Mouse (Mus musculus): ENCODE measurements at regions not wholly inside any gene's neighbourhood (a gene's known extent, or its start where the extent isn't known, plus 50 kb on each side); places are given as distances from the start of the nearest gene placed in this dataset.

DNA sequence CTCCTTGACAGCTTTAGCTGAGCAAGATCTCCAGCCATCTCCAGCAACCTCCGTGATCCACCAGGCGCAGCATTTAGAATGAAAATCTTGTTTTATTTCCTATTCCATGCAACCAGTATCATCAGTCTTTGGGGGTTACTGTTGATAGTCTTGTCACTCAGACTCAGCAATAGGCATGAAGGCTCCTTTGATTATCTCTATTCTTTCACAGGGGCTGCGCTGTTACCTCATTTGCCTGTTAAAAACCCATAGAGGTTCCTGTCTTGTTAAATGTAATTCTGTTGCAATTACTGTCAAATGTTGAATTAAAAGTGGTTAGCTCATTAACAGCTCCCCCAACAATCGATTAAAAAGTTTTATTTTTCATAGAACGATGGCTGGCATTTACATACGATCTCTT, 502.7 kb downstream of the Olfm4 start:
- 92% methylated on average over 6 of the region's 6 CpGs for WGBS
- ATAC-seq (ENCODE audit: insufficient number of reproducible peaks, insufficient read depth, low FRiP score, low TSS enrichment, low read depth), result no peak
- Histone ChIP-seq H3K9ac (no peak overlapping the region), H3K36me3 (no peaks in the 10 kb centered on the region), H3K4me3 (no peak overlapping the region), H3K27me3 (no peaks in the 10 kb centered on the region), H3K4me2 (no peak overlapping the region), H3K9me3 (no peaks in the 10 kb centered on the region), H3K27ac (no peak overlapping the region), H3K4me1 (no peaks in the 10 kb centered on the region)

DNA sequence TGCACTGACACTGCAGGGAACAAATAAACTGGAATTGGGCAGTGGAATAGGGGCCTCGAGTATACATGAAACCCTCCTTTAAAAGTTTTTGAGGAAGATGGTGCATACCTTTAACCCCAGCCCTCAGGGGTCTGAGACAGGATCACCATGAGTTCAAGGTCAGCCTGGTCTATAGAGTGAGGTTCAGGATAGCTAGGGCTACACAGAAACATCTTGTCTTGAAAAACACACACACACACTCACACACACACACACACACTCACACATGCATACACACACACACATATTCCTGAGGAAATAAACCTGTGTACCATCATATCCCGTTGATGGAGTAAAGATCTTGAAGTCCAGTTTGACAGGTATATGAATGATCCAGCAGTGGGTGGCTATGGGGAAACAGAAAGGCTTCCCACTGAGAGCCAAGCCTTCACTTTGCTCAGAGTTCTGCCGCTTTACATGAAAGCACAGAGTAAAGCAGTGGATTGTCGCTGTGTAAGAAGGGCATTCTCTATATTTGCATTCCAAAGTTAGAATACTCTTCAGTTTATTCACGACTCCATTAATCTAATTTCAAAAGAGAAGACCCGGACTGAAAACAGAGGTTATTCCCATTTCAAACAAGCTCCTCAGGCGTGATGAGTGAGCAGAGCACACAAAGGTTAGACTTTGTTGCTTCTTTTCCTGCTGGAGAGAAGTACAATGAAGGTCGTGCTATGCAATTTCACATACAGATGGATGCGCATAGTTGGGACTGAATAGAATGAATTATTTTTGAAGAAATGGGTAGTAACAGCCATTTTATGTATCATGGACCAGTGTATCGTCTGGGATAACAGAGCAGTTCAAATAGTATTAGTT, 508.4 kb downstream of the Olfm4 start:
- Histone ChIP-seq H3K27ac (no peak overlapping the region), H3K4me2 (no peak overlapping the region), H3K9me3 (no peaks in the 10 kb centered on the region), H3K9ac (no peak overlapping the region), H3K4me1 (no peaks in the 10 kb centered on the region), H3K27me3 (no peaks in the 10 kb centered on the region), H3K4me3 (no peak overlapping the region), H3K36me3 (no peaks in the 10 kb centered on the region)
- 86% methylated on average over 10 of the region's 10 CpGs for WGBS
- ATAC-seq (ENCODE audit: insufficient number of reproducible peaks, insufficient read depth, low FRiP score, low TSS enrichment, low read depth), result no peak

DNA sequence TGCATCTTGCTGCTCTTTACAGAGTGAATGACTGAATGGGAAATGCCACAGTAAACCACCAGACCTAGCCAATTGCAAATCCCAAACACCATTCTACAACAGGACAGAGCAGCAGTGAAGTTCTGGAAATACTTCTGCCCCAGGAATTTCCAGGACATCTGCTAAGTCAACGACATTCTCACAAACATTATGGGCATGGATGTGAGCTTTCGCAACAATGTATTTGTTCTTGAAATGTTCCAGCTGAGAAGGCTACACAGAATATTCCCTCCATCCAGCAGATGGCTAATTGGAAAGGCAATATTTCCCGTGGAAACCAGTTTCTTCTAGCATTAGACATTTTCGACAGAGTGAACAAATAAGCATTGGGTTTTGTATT, 509.0 kb downstream of the Olfm4 start:
- no peak overlapping the region for H3K4me2 ChIP-seq
- H3K4me1 ChIP-seq, result no peaks in the 10 kb centered on the region
- 73% methylated on average over 4 of the region's 4 CpGs for WGBS
- H3K27ac ChIP-seq, result no peak overlapping the region
- no peak for ATAC-seq (ENCODE audit: insufficient number of reproducible peaks, insufficient read depth, low FRiP score, low TSS enrichment, low read depth)
- no peaks in the 10 kb centered on the region for H3K36me3 ChIP-seq
- H3K9ac ChIP-seq, result no peak overlapping the region
- no peaks in the 10 kb centered on the region for H3K9me3 ChIP-seq
- no peaks in the 10 kb centered on the region for H3K27me3 ChIP-seq
- H3K4me3 ChIP-seq, result no peak overlapping the region

DNA sequence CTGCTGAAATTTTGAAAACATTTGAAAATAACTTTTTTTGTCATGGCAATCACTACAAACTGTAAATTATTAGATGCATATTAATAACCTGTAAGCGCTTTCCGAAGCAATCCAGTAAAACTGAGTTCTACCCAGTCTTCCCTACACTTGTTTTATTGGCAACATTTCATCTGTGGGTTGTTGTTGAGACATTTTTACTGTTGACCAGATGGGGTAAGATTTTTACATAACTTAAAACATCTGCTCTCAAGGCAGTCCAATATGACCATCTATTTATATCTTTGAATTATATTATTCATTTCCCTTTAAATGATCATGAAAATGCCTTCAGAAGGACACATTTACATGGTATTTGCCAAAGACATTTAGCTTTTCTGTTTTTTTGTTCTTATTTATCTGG, 520.5 kb downstream of the Olfm4 start:
- Histone ChIP-seq H3K27me3 (no peaks in the 10 kb centered on the region), H3K9ac (no peak overlapping the region), H3K4me2 (no peak overlapping the region), H3K9me3 (no peaks in the 10 kb centered on the region), H3K4me1 (no peaks in the 10 kb centered on the region), H3K36me3 (no peaks in the 10 kb centered on the region), H3K27ac (no peak overlapping the region), H3K4me3 (no peak overlapping the region)
- 86% methylated on average over 2 of the region's 2 CpGs for WGBS
- ATAC-seq (ENCODE audit: insufficient number of reproducible peaks, insufficient read depth, low FRiP score, low TSS enrichment, low read depth), result no peak

DNA sequence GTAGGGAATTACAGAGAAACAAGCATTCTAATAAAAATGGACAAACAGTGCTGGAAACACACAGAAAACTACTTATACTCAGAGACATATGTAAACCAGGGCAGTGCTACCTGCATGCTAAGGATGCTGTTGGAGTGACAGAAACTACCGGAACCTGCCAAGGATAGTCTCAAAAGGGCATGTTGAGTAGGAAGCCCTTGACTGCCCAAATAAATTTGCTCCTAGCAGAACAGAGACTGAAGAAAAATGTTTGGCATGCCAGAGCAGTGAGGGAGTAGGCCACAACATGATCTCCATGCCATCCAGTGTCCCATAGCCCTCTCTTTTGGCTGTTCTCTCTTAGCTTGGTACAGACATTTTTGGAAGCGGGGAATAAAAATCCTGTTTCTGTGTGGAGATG, 532.7 kb downstream of the Olfm4 start:
- Histone ChIP-seq H3K27ac (no peak overlapping the region), H3K9ac (no peak overlapping the region), H3K27me3 (no peaks in the 10 kb centered on the region), H3K9me3 (no peaks in the 10 kb centered on the region), H3K4me1 (no peaks in the 10 kb centered on the region), H3K4me3 (no peak overlapping the region), H3K4me2 (no peak overlapping the region), H3K36me3 (no peaks in the 10 kb centered on the region)
- 97% methylated on average over 2 of the region's 2 CpGs for WGBS
- no peak for ATAC-seq (ENCODE audit: insufficient number of reproducible peaks, insufficient read depth, low FRiP score, low TSS enrichment, low read depth)

- no peak overlapping the region for H3K27ac ChIP-seq
- no peak overlapping the region for H3K9ac ChIP-seq
- ATAC-seq (ENCODE audit: insufficient number of reproducible peaks, insufficient read depth, low FRiP score, low TSS enrichment, low read depth), result no peak
- H3K27me3 ChIP-seq, result no peaks in the 10 kb centered on the region
- no peaks in the 10 kb centered on the region for H3K9me3 ChIP-seq
- H3K4me2 ChIP-seq, result no peak overlapping the region
- H3K4me3 ChIP-seq, result no peak overlapping the region
- H3K4me1 ChIP-seq, result no peaks in the 10 kb centered on the region
- no peaks in the 10 kb centered on the region for H3K36me3 ChIP-seq
- WGBS, result 84% methylated on average over 1 of the region's 1 CpGs
Observed at GRCm38 (mm10) chr14:80521216-80521615, 537.3 kb downstream of the Olfm4 start.

GRCm38 (mm10) chr14:80521631-80522030, 537.8 kb downstream of the Olfm4 start:
- Histone ChIP-seq H3K36me3 (no peaks in the 10 kb centered on the region), H3K4me1 (no peaks in the 10 kb centered on the region), H3K27me3 (no peaks in the 10 kb centered on the region), H3K9me3 (no peaks in the 10 kb centered on the region), H3K27ac (no peak overlapping the region), H3K4me2 (no peak overlapping the region), H3K4me3 (no peak overlapping the region), H3K9ac (no peak overlapping the region)
- 75% methylated on average over 1 of the region's 1 CpGs for WGBS
- no peak for ATAC-seq (ENCODE audit: insufficient number of reproducible peaks, insufficient read depth, low FRiP score, low TSS enrichment, low read depth)

GRCm38 (mm10) chr14:80522536-80522935, 538.7 kb downstream of the Olfm4 start:
- Histone ChIP-seq H3K27me3 (no peaks in the 10 kb centered on the region), H3K4me2 (no peak overlapping the region), H3K27ac (no peak overlapping the region), H3K4me3 (no peak overlapping the region), H3K9ac (no peak overlapping the region), H3K36me3 (no peaks in the 10 kb centered on the region), H3K4me1 (no peaks in the 10 kb centered on the region), H3K9me3 (no peaks in the 10 kb centered on the region)
- WGBS, result 79% methylated on average over 3 of the region's 3 CpGs
- no peak for ATAC-seq (ENCODE audit: insufficient number of reproducible peaks, insufficient read depth, low FRiP score, low TSS enrichment, low read depth)

GRCm38 (mm10) chr14:80528419-80529028, 544.6 kb downstream of the Olfm4 start:
- Histone ChIP-seq H3K9ac (no peak overlapping the region), H3K4me2 (no peak overlapping the region), H3K4me3 (no peak overlapping the region), H3K36me3 (no peaks in the 10 kb centered on the region), H3K27me3 (no peaks in the 10 kb centered on the region), H3K4me1 (no peaks in the 10 kb centered on the region), H3K9me3 (no peaks in the 10 kb centered on the region), H3K27ac (no peak overlapping the region)
- 65% methylated on average over 9 of the region's 9 CpGs for WGBS
- ATAC-seq (ENCODE audit: insufficient number of reproducible peaks, insufficient read depth, low FRiP score, low TSS enrichment, low read depth), result no peak

DNA sequence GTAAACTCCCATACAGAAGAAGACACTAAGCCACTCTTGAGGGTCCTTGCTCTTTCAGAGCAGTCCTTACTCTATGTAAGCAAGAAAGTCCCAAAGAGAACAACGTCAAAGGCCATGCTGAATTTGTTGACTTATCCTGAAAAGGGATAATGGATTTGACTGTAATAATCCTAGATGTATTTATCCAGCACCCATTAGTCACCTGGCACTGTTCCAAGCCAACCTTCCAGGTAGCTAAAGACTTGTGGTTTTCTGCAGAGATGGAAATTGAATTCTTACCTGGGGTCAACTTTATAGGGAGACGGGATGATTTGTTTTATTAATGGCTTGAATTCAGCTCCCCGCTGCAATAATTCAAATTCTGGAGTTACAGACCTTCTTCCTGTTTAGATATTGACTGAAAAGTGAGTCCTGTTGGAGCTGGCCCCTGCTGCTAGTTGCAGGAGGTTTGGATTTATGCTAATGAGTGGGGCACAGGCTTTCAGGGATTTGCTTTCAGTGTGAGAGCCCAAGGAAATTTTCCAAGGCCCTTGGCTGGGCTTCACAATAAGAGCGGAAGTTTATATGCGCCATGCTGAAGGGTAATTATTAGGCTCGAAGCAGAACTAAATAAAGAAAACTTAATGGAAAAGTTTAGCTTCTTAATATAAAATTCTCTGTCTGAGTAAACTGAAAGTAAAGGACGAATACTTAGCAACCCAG, 552.3 kb downstream of the Olfm4 start:
- Histone ChIP-seq H3K4me3 (no peak overlapping the region), H3K27me3 (no peaks in the 10 kb centered on the region), H3K9ac (no peak overlapping the region), H3K4me1 (no peaks in the 10 kb centered on the region), H3K4me2 (peak overlapping the region; percentile 28; the same call in 1 of the 2 replicates), H3K36me3 (no peaks in the 10 kb centered on the region), H3K9me3 (no peaks in the 10 kb centered on the region), H3K27ac (no peak overlapping the region; the same call in 1 of the 2 replicates)
- no peak for ATAC-seq (ENCODE audit: insufficient number of reproducible peaks, insufficient read depth, low FRiP score, low TSS enrichment, low read depth)
- WGBS, result 28% methylated on average over 7 of the region's 7 CpGs

GRCm38 (mm10) chr14:80559950-80560349, 576.1 kb downstream of the Olfm4 start:
- 82% methylated on average over 11 of the region's 11 CpGs for WGBS
- Histone ChIP-seq H3K9me3 (no peaks in the 10 kb centered on the region), H3K4me2 (no peak overlapping the region), H3K27ac (no peak overlapping the region), H3K36me3 (no peaks in the 10 kb centered on the region), H3K4me1 (no peaks in the 10 kb centered on the region), H3K4me3 (no peak overlapping the region), H3K27me3 (no peaks in the 10 kb centered on the region), H3K9ac (no peak overlapping the region)
- no peak for ATAC-seq (ENCODE audit: insufficient number of reproducible peaks, insufficient read depth, low FRiP score, low TSS enrichment, low read depth)
